Mouse (Mus musculus) cerebellum, adult 2 months (tissue): ENCODE measurements at regions not wholly inside any gene's neighbourhood (a gene's known extent, or its start where the extent isn't known, plus 50 kb on each side); places are given as distances from the start of the nearest gene placed in this dataset.

Source experiments
- DNase-seq, 2 experiments: peaks; one replicate each; pipeline ENCODE4 v3.0.0; 2021
- H3K27ac ChIP-seq: fragments of 200-500 bp; 2 replicates; pipeline ENCODE4 v1.5.1; 2012; ENCODE audit warnings: low read length, control low read depth, inconsistent platforms; ENCODE audit not compliant: insufficient read depth
- H3K27me3 ChIP-seq: fragments of 200-500 bp; 2 replicates; pipeline ENCODE4 v1.6.1; 2012; ENCODE audit warnings: inconsistent platforms, mild to moderate bottlenecking, low read length, moderate library complexity; ENCODE audit not compliant: control insufficient read depth, insufficient read depth
- H3K4me1 ChIP-seq: fragments of 200-500 bp; 2 replicates; pipeline ENCODE4 v1.6.1; 2011; ENCODE audit warnings: low read length; ENCODE audit not compliant: control insufficient read depth, insufficient read depth
- H3K4me3 ChIP-seq: fragments of 200-500 bp; replicated peaks from 2 replicates; pipeline ENCODE3; 2011; ENCODE audit warnings: mild to moderate bottlenecking, low read depth, low read length, control low read depth; ENCODE audit not compliant: insufficient read depth
- CTCF ChIP-seq: fragments of 200-500 bp; IDR thresholded peaks from 2 replicates; pipeline ENCODE4 v1.5.1; 2011; ENCODE audit warnings: low read depth, mild to moderate bottlenecking, control low read depth, low read length, moderate library complexity, borderline replicate concordance; ENCODE audit not compliant: insufficient read depth
- POLR2A ChIP-seq: fragments of 200-500 bp; IDR thresholded peaks from 2 replicates; pipeline ENCODE4 v1.6.1; 2011; ENCODE audit warnings: low read length, control low read depth, borderline replicate concordance; ENCODE audit not compliant: insufficient read depth
- WGBS: fragments of 180-500 bp; shearing (Covaris S2); methylation state at CpG from one replicate; pipeline ENCODE4 v1.1.7; 2018; 5-methylcytosine and 5-hydroxymethylcytosine counted together

DNA sequence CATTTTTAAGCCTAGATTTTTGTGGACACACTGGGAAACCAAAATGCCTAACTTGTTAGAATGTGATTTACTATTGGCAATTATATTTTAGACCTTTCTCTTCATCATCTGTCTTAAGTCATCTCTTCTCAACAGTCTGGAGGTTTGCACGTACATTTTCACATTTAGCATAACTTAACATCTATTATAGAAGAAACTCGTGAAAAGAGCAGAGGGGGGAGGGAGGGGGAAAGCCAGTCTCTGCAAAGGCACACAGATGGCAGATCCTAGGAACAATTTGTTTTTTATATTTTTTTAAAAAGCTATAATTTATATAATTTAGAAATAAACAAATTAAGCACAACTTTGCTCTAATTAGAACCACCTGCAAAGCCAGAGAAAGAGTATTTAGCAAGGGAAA, 176.6 kb downstream of the Ndufa4 start:
- 67% methylated on average over 2 of the region's 2 CpGs for WGBS
- H3K27ac ChIP-seq: no peak overlapping the region
- H3K4me3 ChIP-seq: no peak overlapping the region
- H3K27me3 ChIP-seq: no peaks in the 10 kb centered on the region
- DNase-seq: no peak
- no peaks in the 10 kb centered on the region for H3K4me1 ChIP-seq
- TF ChIP-seq POLR2A (no peak), CTCF (no peak)

DNA sequence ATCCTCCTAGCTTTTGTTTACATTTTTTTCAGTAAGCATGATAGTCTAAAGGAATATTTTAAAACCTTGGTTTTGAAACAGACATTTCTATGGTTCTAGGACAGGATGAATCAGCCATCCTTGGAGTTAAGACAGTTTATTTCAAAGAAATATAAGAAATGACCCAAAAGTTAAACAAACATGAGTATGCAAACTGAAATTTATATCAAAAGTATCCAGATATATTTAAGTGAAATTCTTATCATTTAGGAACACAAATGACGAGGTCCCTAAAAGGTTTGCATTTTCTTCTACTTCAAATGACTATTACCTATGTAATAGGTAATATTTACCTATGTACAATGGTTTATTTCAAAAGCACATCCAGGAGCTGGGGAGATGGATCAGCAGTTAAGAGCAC, 179.5 kb downstream of the Ndufa4 start:
- TF ChIP-seq POLR2A: no peak
- no peak for TF ChIP-seq CTCF
- no peak overlapping the region for H3K27ac ChIP-seq
- WGBS: 94% methylated on average over 1 of the region's 1 CpGs
- H3K27me3 ChIP-seq: no peaks in the 10 kb centered on the region
- H3K4me1 ChIP-seq: no peaks in the 10 kb centered on the region
- DNase-seq: no peak
- H3K4me3 ChIP-seq: no peak overlapping the region

DNA sequence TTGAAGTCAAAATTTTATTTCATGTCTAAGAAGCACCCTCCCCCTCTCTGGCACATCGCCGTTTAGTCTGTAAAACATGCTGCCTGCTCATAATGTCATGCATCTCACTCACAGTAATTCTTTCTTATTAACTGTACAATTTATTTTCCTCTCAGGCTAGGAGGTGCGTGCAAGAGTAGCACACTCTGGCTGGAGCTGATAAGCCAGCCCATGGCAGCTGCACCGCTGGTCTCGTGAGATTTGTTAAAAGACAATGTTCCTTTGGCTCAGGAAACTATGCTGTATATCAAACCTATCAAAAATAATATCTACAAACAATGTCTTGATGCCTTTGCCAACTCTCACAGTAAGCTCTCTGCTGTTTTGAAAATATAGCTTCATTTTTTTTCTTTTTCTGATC, 179.9 kb downstream of the Ndufa4 start:
- WGBS: 49% methylated on average over 5 of the region's 5 CpGs
- H3K4me3 ChIP-seq: no peak overlapping the region
- no peak for DNase-seq
- no peaks in the 10 kb centered on the region for H3K4me1 ChIP-seq
- no peak overlapping the region for H3K27ac ChIP-seq
- TF ChIP-seq CTCF (no peak), POLR2A (no peak)
- H3K27me3 ChIP-seq: no peaks in the 10 kb centered on the region

DNA sequence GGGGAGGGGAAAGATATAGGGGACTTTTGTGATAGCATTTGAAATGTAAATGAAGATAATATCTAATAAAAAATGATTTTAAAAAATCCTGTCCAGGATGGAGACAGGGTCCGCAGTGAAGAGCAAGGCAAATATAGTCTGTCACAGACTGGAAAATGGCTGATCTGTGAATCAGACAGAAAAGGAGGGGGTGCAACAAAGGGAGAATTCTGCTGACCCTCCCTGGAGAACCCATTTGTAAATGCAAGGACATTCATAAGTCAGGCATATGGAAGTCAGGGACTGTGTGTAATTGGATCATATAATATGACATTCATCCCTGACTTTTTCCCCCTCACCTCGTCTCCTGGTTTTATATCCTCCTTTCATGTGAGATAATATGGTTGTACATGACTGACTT, 183.8 kb downstream of the Ndufa4 start:
- Histone ChIP-seq H3K27me3 (no peaks in the 10 kb centered on the region), H3K4me1 (no peaks in the 10 kb centered on the region), H3K4me3 (no peak overlapping the region), H3K27ac (no peak overlapping the region)
- TF ChIP-seq CTCF (no peak), POLR2A (no peak)
- no peak for DNase-seq
- 74% methylated on average over 2 of the region's 2 CpGs for WGBS

DNA sequence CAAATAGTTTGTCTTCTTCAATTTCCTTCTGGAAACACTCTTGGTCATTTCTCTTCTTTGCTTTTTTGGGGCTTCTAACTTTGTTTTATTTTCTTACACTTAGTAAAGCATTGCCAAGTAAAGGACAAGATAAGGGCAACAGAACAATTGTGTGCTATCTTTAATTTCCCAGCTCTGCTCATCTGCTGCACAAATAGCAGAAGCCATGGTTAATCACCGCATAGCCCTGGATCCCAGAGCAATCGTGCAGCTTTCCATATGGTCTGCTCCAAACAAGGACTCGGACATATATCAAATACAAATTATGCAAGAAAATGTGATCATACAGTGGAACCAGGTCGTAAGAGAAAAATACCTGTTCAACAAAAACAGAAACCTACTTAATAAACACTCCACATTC, 187.0 kb downstream of the Ndufa4 start:
- Histone ChIP-seq H3K4me1 (no peaks in the 10 kb centered on the region), H3K27me3 (no peaks in the 10 kb centered on the region), H3K27ac (no peak overlapping the region), H3K4me3 (no peak overlapping the region)
- DNase-seq: no peak
- TF ChIP-seq CTCF: no peak
- TF ChIP-seq POLR2A: no peak
- WGBS: 78% methylated on average over 4 of the region's 4 CpGs

DNA sequence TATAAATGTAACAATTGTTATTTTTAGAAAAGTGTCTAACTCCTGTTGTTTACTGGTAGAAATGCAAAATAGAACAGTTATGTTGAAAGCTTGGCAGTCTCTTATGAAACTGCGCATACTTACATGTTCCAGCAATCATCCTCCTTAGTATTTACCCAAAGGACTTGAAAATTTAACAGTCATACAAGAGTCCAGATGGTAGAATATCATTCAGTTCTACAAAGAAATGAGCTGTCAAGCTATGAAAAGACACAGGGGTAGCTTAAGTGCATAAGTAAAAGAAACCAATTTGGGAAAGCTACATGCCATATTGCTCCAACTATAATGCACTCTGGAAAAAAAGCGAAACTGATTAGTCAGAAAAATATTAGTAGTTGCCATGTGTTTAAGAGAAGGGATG, 196.7 kb downstream of the Ndufa4 start:
- Histone ChIP-seq H3K27ac (no peak overlapping the region), H3K4me1 (no peaks in the 10 kb centered on the region), H3K4me3 (no peak overlapping the region), H3K27me3 (no peaks in the 10 kb centered on the region)
- 53% methylated on average over 2 of the region's 2 CpGs for WGBS
- TF ChIP-seq POLR2A: no peak
- TF ChIP-seq CTCF: no peak
- DNase-seq: no peak

DNA sequence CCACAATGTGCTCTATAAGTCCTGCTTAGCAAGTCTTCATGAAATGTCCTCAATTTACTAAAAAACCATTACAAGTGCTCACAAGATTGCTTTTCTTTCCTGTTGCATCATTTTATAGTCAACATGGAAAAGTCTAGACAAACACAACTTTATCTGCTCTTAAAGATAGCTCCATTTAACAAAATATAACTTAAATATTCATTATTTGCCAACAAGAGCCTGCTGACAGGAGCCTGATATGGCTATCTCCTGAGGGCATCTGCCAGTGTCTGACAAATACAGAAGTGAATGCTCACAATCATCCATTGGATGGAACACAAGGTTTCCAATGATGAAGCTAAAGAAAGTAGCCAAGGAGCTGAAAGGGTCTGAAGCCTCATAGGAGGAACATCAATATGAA, 197.8 kb downstream of the Ndufa4 start:
- Histone ChIP-seq H3K27me3 (no peaks in the 10 kb centered on the region), H3K4me3 (no peak overlapping the region), H3K27ac (no peak overlapping the region), H3K4me1 (no peaks in the 10 kb centered on the region)
- no peak for TF ChIP-seq POLR2A
- no peak for TF ChIP-seq CTCF
- no peak for DNase-seq
